Mouse (Mus musculus) left cerebral cortex, postnatal 10 days (tissue): Measurements from ENCODE around the gene Ap1m1. TPM values are rescaled to one million over a fixed set of nuclear protein-coding genes. Genes with fewer than 3 reads are reported as not detected.

ENCODE experiments used
- DNase-seq, 2 experiments: peaks; one replicate each; pipeline ENCODE4 v3.0.0; 2021 to 2022; ENCODE audit warnings: low spot score in 2 of 2, mixed read lengths in 1 of 2; ENCODE audit errors: extremely low spot score in 1 of 2
- intact Hi-C: fragments of 180-260 bp; cut with DNase I; formaldehyde crosslinking; loops from one replicate; pipeline ENCODE4 v1.15.1; 2025
- total RNA-seq, 2 experiments: library from RNA; stranded (reverse); gene quantifications; 2 replicates each; pipeline ENCODE4 v1.2.3; 2021

Gene Ap1m1
- total RNA-seq, 2 experiments from 2014 or later: 115 to 119 TPM

- intact Hi-C loops: loop anchor here (5.0 kb wide), 1 partner anchor 67 kb away; no protein-coding TSS in a partner anchor
Measured at GRCm38 (mm10) chr8:72244610-72245009, 4.8 kb downstream of the Ap1m1 start.

GRCm38 (mm10) chr8:72257171-72257901 is 17.5 kb downstream of the Ap1m1 start:
- intact Hi-C loops: loop anchor here (5.0 kb wide), 1 partner anchor 80 kb away; no protein-coding TSS in a partner anchor
- peak in 1 of 2 experiments; percentile 71 for DNase-seq

More at GRCm38 (mm10) chr8:72244610-72245009, 4.8 kb downstream of the Ap1m1 start:
- no peak for DNase-seq

GRCm38 (mm10) chr8:72257902-72258238 is 18.1 kb downstream of the Ap1m1 start:
- DNase-seq: no peak
- intact Hi-C loops: loop anchor here (5.0 kb wide), 1 partner anchor 81 kb away; no protein-coding TSS in a partner anchor

DNA sequence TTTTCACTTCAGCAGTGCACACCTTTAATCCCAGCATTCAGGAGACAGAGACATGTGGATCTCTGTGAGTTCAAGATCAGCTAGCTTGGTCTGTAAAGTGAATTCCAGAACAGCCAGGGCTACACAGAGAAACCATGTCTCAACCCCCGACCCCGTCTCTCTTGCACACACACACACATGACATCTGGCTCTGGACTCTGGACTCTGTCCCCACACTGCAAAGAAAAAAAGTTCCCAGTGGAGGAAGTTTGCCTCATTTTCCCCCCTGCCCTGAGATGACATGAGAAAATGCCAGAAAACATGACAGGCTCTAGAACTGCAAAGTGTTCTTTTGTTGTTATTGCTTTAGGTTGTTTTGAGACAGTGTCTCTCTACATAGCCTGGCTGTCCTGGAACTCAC is 20.0 kb downstream of the Ap1m1 start:
- no peak for DNase-seq
- intact Hi-C loops: loop anchor here (5.0 kb wide), 2 partner anchors 83 to 107 kb away; no protein-coding TSS in a partner anchor

DNA sequence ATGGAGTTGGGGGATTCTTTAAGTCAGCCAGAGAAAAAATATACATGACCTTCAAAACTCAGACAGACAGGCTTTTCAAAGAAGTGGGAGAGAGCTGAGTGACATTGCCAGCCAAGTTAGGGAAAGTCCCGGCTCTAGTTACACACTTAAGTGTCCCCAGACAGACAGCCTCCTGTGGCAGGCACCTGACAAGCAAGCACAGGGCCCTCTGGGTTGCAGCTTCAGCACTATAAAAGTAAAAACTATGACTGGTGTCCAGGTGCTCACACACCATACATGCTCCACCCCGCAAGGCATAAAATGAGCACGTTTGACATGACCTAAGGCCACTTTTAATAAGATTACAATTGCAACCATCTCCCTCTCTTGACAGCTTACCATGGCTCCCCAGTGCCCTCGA is 20.8 kb downstream of the Ap1m1 start:
- no peak for DNase-seq
- intact Hi-C loops: loop anchor here (5.0 kb wide), 1 partner anchor 107 kb away; no protein-coding TSS in a partner anchor

DNA sequence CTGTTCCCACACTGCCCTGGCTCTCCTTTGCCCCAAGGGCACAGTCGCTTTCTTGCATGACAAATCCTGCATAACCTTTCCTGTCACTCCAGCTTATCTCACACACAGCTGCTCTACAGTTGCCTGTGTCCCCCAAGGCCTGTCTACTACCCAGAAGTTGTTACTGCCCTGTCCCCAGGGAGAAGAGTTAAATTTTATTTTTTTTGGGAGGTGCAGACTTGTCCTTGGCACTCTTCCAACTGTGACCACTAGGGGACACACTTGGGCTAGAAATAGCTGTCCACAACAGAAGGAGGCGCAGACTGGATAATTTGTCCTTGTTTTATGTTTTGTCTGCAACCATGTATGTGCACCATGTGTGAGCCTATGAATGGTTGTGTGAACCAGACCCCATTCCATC is 21.2 kb downstream of the Ap1m1 start:
- peak in 1 of 2 experiments; percentile 69 for DNase-seq
- intact Hi-C loops: loop anchor here (5.0 kb wide), 1 partner anchor 106 kb away; no protein-coding TSS in a partner anchor

- intact Hi-C loops: loop anchor here (5.0 kb wide), 1 partner anchor 106 kb away; no protein-coding TSS in a partner anchor
Measured at GRCm38 (mm10) chr8:72261431-72261830, 21.6 kb downstream of the Ap1m1 start.

DNA sequence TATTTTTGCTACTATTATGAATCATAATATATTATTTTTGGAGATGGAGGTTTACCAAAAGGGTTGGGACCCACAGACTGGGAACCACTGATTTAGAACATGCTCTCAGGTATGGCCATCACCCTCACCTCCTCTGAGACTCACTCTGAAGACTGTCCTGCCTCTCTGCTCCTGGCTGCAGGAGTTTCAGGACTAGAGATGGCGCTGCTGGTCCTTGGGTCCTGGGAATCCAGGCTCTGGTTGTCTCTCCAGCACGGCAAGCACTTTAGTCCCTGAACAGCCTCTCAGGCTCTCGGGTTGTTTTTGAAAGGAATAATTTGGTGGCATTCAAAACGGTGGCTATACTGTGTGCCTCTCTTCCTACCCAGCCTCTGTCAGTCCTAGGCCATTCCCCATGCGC is 22.1 kb downstream of the Ap1m1 start:
- DNase-seq: no peak
- intact Hi-C loops: loop anchor here (5.0 kb wide), 1 partner anchor 105 kb away; no protein-coding TSS in a partner anchor

More at GRCm38 (mm10) chr8:72261431-72261830, 21.6 kb downstream of the Ap1m1 start:
- no peak for DNase-seq

- intact Hi-C loops: loop anchor here (5.0 kb wide), 1 partner anchor 105 kb away; no protein-coding TSS in a partner anchor
- DNase-seq: no peak
Measured at GRCm38 (mm10) chr8:72262756-72263155, 22.9 kb downstream of the Ap1m1 start.

DNA sequence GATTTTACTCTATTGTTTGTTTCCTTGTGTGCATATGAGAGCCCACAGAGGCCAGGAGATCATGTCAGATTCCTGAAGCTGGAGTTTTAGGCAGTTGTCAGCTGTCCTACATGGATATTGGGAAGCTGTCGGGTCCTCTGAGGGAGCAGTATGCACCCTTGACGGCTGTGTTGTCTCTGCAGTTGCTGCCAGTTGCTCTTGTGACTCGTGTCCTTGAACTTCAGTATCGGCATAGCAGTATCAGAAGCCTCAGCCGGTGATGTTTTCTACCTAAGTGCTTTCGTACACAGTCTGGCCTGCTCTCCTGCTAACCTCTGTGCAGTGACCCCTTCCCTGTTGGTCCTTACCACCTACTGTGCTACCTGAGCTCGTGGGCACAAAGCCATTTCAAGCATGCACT is 23.6 kb downstream of the Ap1m1 start:
- no peak for DNase-seq
- intact Hi-C loops: loop anchor here (5.0 kb wide), 1 partner anchor 104 kb away; no protein-coding TSS in a partner anchor

GRCm38 (mm10) chr8:72265342-72265741 is 25.5 kb downstream of the Ap1m1 start:
- intact Hi-C loops: no loop called here
- DNase-seq: peak in 1 of 2 experiments; percentile 83

DNA sequence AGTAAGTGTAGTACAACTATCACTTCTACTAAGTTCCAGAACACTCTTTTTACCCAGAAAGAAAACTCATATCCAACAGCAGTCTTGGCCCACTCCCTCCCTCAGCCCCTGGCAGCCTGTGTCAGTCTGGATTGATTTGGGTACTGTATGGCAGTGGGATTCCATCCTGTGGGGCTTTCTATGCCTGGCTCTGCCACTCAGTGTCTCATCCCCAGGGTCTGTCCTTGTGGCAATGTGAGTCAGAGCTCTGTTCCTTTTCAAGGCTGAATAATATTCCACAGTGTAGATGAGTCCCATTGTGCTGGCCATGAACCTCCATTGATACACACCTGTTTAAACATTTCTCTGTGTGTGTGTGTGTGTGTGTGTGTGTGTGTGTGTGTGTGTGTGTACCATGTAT is 26.9 kb downstream of the Ap1m1 start:
- DNase-seq: no peak
- intact Hi-C loops: no loop called here

- intact Hi-C loops: no loop called here
- no peak for DNase-seq
Measured at GRCm38 (mm10) chr8:72267106-72267505, 27.3 kb downstream of the Ap1m1 start.

DNA sequence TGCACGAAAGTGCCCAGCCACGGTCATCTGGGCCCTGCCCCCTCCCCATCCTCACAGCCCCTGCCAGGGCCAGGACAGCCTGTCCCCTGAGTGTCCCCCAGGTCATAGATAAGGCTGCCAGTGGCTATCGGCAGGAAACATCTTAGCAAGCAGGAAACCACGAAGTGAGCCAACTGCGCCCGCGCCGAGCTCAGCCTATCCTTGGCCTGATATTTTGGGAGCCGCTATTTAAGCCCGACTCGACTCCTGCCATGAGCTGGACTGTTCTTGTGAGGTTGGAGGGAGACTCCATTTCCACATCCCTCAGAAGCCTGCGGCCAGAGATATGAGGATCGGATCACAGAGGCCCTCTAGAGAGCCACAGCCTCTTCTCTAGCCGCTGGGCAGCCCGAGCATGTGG is 28.5 kb downstream of the Ap1m1 start:
- intact Hi-C loops: no loop called here
- DNase-seq: peak in 1 of 2 experiments; percentile 91

- intact Hi-C loops: no loop called here
- no peak for DNase-seq
Measured at GRCm38 (mm10) chr8:72270606-72271005, 30.8 kb downstream of the Ap1m1 start.

DNA sequence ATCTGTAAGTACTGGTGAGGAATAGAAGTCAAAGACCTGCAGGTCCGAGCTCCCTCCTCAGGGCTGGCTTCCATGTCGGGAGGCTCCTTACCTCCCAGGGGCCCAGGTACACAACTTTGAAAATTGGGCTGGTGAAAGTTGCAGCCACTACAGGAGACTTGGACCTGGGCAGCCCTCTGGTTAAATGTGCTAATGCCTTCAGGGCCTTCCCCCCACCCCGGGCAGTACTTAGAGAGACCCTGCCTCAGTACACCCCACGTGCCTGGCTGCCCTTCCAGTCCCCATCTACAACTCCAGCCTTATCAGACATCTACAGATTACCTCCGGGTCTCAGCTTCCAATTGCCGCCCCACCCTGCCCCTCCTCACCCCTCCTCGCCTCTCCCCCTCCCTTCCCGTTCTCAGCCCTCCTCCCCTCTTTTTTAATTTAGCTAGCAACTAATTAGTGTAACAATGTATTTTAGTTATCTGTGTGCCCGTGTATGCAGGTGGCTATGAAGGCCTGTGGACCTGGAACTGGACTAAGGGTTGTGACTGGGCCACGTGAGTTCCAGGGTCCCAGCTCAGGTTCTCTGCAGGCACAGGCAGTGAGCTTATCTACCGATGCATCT is 31.3 kb downstream of the Ap1m1 start:
- DNase-seq: no peak
- intact Hi-C loops: no loop called here

GRCm38 (mm10) chr8:72271691-72272090 is 31.9 kb downstream of the Ap1m1 start:
- intact Hi-C loops: no loop called here

GRCm38 (mm10) chr8:72272361-72272760 is 32.5 kb downstream of the Ap1m1 start:
- DNase-seq: peak; percentile 52 to 84
- intact Hi-C loops: no loop called here

More at GRCm38 (mm10) chr8:72271691-72272090, 31.9 kb downstream of the Ap1m1 start:
- no peak for DNase-seq

- intact Hi-C loops: no loop called here
- DNase-seq: no peak
Measured at GRCm38 (mm10) chr8:72273111-72273770, 33.4 kb downstream of the Ap1m1 start.
